In genomic region chr19:60608766-60609165, GRCm38 (mm10) we compare ENCODE assay signal across 9 mouse cellular contexts. TPM values are rescaled to one million over a fixed set of nuclear protein-coding genes. Genes with fewer than 3 reads are reported as not detected.
DNase-seq lines count a peak whose midpoint lies in the region; ATAC-seq and TF ChIP-seq lines count a peak whose summit lies in the region.
"Had no signal": no experiment of that assay in that cellular context is flagged by ENCODE, and none has a peak within 500 bp of the region (broad histone marks: within the 10 kb centered on the region; RNA-seq: fewer than 3 reads in every experiment).

No protein-coding gene starts in this region.

- no peaks in the 10 kb centered on the region for H3K27me3 ChIP-seq in heart, embryonic 12.5 days (replicated peaks)
- no peaks in the 10 kb centered on the region for H3K27me3 ChIP-seq in liver, embryonic 14.5 days (ENCODE audit: control insufficient read depth, insufficient read depth, low read length)
- H3K27me3 ChIP-seq in hindbrain, embryonic 16.5 days (replicated peaks; ENCODE audit: control insufficient read depth, insufficient read depth, low read length) = no peaks in the 10 kb centered on the region
- H3K27me3 ChIP-seq: limb, embryonic 13.5 days had no signal

- no peak for ATAC-seq in heart, embryonic 12.5 days (ENCODE audit: insufficient number of reproducible peaks, low FRiP score)
- no peak for ATAC-seq in liver, embryonic 14.5 days (ENCODE audit: insufficient read depth)
- no peak for ATAC-seq in hindbrain, embryonic 16.5 days

- 34% methylated on average over 5 of the region's 5 CpGs for WGBS in heart, embryonic 12.5 days
- 17% methylated on average over 5 of the region's 5 CpGs for WGBS in liver, embryonic 14.5 days (ENCODE audit: insufficient replicate concordance)
- 35% methylated on average over 5 of the region's 5 CpGs for WGBS in hindbrain, embryonic 16.5 days

- no peak overlapping the region for H3K27ac ChIP-seq in heart, embryonic 12.5 days (ENCODE audit: poor library complexity, severe bottlenecking)
- no peak overlapping the region for H3K27ac ChIP-seq in liver, embryonic 14.5 days
- no peak overlapping the region for H3K27ac ChIP-seq in hindbrain, embryonic 16.5 days (ENCODE audit: low read depth, low read length)
- H3K27ac ChIP-seq: limb, embryonic 13.5 days had no signal

- H3K9me3 ChIP-seq in heart, embryonic 12.5 days (replicated peaks) = no peaks in the 10 kb centered on the region
- H3K9me3 ChIP-seq in liver, embryonic 14.5 days (ENCODE audit: control insufficient read depth, low read length) = no peaks in the 10 kb centered on the region
- H3K9me3 ChIP-seq in hindbrain, embryonic 16.5 days (ENCODE audit: control insufficient read depth, low read length) = no peaks in the 10 kb centered on the region
- H3K9me3 ChIP-seq: limb, embryonic 13.5 days had no signal

- peak; percentile 88 for TF ChIP-seq CTCF in liver, embryonic 14.5 days (IDR thresholded peaks at IDR 0.05; ENCODE audit: low read depth)

- H3K4me2 ChIP-seq in heart, embryonic 12.5 days = no peak overlapping the region
- H3K4me2 ChIP-seq in liver, embryonic 14.5 days (ENCODE audit: low read depth) = no peak overlapping the region
- H3K4me2 ChIP-seq in hindbrain, embryonic 16.5 days (ENCODE audit: low read length) = no peak overlapping the region
- H3K4me2 ChIP-seq: limb, embryonic 13.5 days had no signal

- no peak overlapping the region for H3K4me3 ChIP-seq in heart, embryonic 12.5 days
- H3K4me3 ChIP-seq in liver, embryonic 14.5 days (ENCODE audit: insufficient read depth in 1 of 2, low read depth in 2 of 2, low read length in 2 of 2) = no peak overlapping the region
- H3K4me3 ChIP-seq in hindbrain, embryonic 16.5 days (ENCODE audit: low read length) = no peak overlapping the region
- H3K4me3 ChIP-seq: limb, embryonic 13.5 days had no signal

- no peaks in the 10 kb centered on the region for H3K4me1 ChIP-seq in heart, embryonic 12.5 days (replicated peaks)
- no peaks in the 10 kb centered on the region for H3K4me1 ChIP-seq in liver, embryonic 14.5 days (replicated peaks; ENCODE audit: control insufficient read depth in 2 of 2, insufficient read depth in 2 of 2, low read length in 1 of 2)
- H3K4me1 ChIP-seq in hindbrain, embryonic 16.5 days (ENCODE audit: control insufficient read depth, insufficient read depth, low read depth, low read length) = no peaks in the 10 kb centered on the region
- H3K4me1 ChIP-seq: limb, embryonic 13.5 days had no signal

- H3K36me3 ChIP-seq in heart, embryonic 12.5 days = no peaks in the 10 kb centered on the region
- H3K36me3 ChIP-seq in liver, embryonic 14.5 days (replicated peaks; ENCODE audit: control insufficient read depth, insufficient read depth, low read depth) = no peaks in the 10 kb centered on the region
- H3K36me3 ChIP-seq in hindbrain, embryonic 16.5 days (ENCODE audit: control insufficient read depth, insufficient read depth, low read length) = no peaks in the 10 kb centered on the region
- H3K36me3 ChIP-seq: limb, embryonic 13.5 days had no signal

- no peak overlapping the region for H3K9ac ChIP-seq in heart, embryonic 12.5 days
- no peak overlapping the region for H3K9ac ChIP-seq in liver, embryonic 14.5 days (replicated peaks)
- no peak overlapping the region for H3K9ac ChIP-seq in hindbrain, embryonic 16.5 days (ENCODE audit: low read depth, low read length)
- H3K9ac ChIP-seq: limb, embryonic 13.5 days had no signal

- no peak for TF ChIP-seq EP300 in liver, embryonic 14.5 days (IDR thresholded peaks at IDR 0.05; ENCODE audit: low read depth)

- peak; percentile 60 for DNase-seq in heart, adult 11 months
- DNase-seq in urinary bladder, postnatal 25 days (ENCODE audit: low spot score) = peak; percentile 16
- no peak for DNase-seq in urinary bladder, postnatal 10 days (ENCODE audit: low spot score)
- DNase-seq in embryo, embryonic 11 days = peak; percentile 14
- peak in 2 of 3 experiments; percentile 2 to 4 for DNase-seq in liver, embryonic 14.5 days (ENCODE audit: low read depth in 3 of 3, low spot score in 3 of 3)
- peak; percentile 32 for DNase-seq in thymus, postnatal 25 days

RNA-seq across cellular contexts. Expression of gene Cacul1, which starts 27.9 kb away (rescaled TPM):
- polyA plus RNA-seq in heart, embryonic 12.5 days (2016; fragmentation: Nextera tagmentation; extraction: Ambion mirVana) = 23.5 and 27.8 TPM in 2 replicates
- 4.0 and 4.7 TPM in 2 replicates for polyA plus RNA-seq in liver, embryonic 14.5 days (2012; rRNA removed)
- polyA plus RNA-seq in liver, embryonic 14.5 days (2014; fragmentation: Nextera tagmentation; extraction: Ambion mirVana) = 6.7 and 9.8 TPM in 2 replicates
- 15.5 and 18.6 TPM in 2 replicates for polyA plus RNA-seq in hindbrain, embryonic 16.5 days (2015; fragmentation: Nextera tagmentation; extraction: Ambion mirVana)
